Mouse (Mus musculus) ES-Bruce4 (cell line): Measurements from ENCODE around the gene Hoxa4.

ENCODE experiments used
- CTCF ChIP-seq: IDR thresholded peaks from one replicate; pipeline ENCODE4 v1.8.1; 2011; ENCODE audit warnings: low read depth, low read length
- EP300 ChIP-seq: IDR thresholded peaks from 2 replicates; pipeline ENCODE4 v1.6.1; 2011; ENCODE audit warnings: low read depth, low read length; ENCODE audit not compliant: insufficient read depth
- POLR2A ChIP-seq: IDR thresholded peaks from one replicate; pipeline ENCODE4 v1.8.1; 2011; ENCODE audit warnings: low read length; ENCODE audit not compliant: insufficient read depth

DNA sequence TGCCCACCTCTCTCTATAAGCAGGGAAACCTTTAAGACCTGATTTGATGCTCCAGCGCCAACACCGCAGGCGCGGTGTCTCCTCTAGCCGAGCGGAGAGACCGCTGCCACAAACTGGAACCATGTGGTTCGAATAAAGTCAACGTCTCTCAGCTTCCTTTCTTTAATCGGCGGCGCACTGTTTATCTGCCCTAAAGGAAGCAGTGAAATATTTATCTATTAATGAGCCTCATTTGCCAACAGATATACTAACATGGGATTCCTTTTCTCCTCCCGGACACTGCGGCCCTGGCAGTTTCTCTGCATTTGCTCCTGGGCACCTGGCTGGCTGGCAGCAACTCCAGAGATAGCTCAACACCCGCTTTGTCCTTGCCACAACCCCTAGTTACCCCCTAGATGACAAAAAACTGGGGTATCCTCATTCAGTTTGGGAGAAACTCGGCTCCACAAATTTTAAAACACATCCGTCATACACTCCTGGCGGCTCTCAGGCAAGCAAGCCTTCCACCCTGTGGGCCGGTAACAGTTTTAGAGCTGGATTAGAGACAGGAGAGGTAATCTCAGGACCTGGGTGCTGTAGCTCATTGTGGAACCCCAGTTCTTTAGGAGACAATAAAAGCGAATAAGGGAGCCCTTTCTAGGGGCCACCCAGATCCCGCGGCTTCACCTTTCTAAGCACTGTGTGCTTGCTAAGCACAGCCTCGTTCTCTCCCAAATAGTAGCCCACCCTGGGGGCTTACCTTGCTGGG lies 26.5 kb upstream of the Hoxa4 start:
- TF ChIP-seq CTCF (no peak), POLR2A (no peak), EP300 (no peak)
